Mouse (Mus musculus): ENCODE data around the gene Cetn4.

Gene Cetn4

GRCm38 (mm10) chr3:37302685-37303084, 9.8 kb downstream of the Cetn4 start:
- no peak for DNase-seq (ENCODE audit: low spot score)

- no peak for DNase-seq (ENCODE audit: low spot score)
These were observed 13.0 kb downstream of the Cetn4 start for GRCm38 (mm10) chr3:37299470-37299869.

- DNase-seq (ENCODE audit: low spot score): no peak
These were observed 19.9 kb downstream of the Cetn4 start for GRCm38 (mm10) chr3:37292654-37293053.

- DNase-seq (ENCODE audit: low spot score): no peak
These were observed 20.6 kb downstream of the Cetn4 start for GRCm38 (mm10) chr3:37291929-37292328.

- no peak for DNase-seq (ENCODE audit: low spot score)
These were observed 21.5 kb downstream of the Cetn4 start for GRCm38 (mm10) chr3:37290881-37291541.

- no peak for DNase-seq (ENCODE audit: low spot score)
These were observed 23.3 kb downstream of the Cetn4 start for GRCm38 (mm10) chr3:37289237-37289636.

- DNase-seq (ENCODE audit: low spot score): no peak
These were observed 29.3 kb downstream of the Cetn4 start for GRCm38 (mm10) chr3:37283234-37283633.

- no peak for DNase-seq (ENCODE audit: low spot score)
These were observed 30.1 kb downstream of the Cetn4 start for GRCm38 (mm10) chr3:37282299-37282922.

GRCm38 (mm10) chr3:37280871-37281270, 31.6 kb downstream of the Cetn4 start:
- DNase-seq (ENCODE audit: low spot score): no peak

GRCm38 (mm10) chr3:37280221-37280620, 32.3 kb downstream of the Cetn4 start:
- DNase-seq (ENCODE audit: low spot score): no peak

- DNase-seq (ENCODE audit: low spot score): no peak
These were observed 37.8 kb downstream of the Cetn4 start for GRCm38 (mm10) chr3:37274661-37275060.

GRCm38 (mm10) chr3:37273092-37273491, 39.4 kb downstream of the Cetn4 start:
- DNase-seq (ENCODE audit: low spot score): no peak

- peak; percentile 18 for DNase-seq (ENCODE audit: low spot score)
These were observed 41.3 kb downstream of the Cetn4 start for GRCm38 (mm10) chr3:37271209-37271608.

- DNase-seq (ENCODE audit: low spot score): no peak
These were observed 42.6 kb downstream of the Cetn4 start for GRCm38 (mm10) chr3:37269926-37270325.

GRCm38 (mm10) chr3:37268338-37268737, 44.2 kb downstream of the Cetn4 start:
- no peak for DNase-seq (ENCODE audit: low spot score)

- DNase-seq (ENCODE audit: low spot score): no peak
These were observed 53.0 kb downstream of the Cetn4 start for GRCm38 (mm10) chr3:37259331-37259999.

GRCm38 (mm10) chr3:37257776-37258175, 54.7 kb downstream of the Cetn4 start:
- no peak for DNase-seq (ENCODE audit: low spot score)

Measured in ovary, postnatal 14 days (tissue).